Mouse (Mus musculus) midbrain, embryonic 15.5 days (tissue): ENCODE measurements around the gene Ankrd9. TPM values are rescaled to one million over a fixed set of nuclear protein-coding genes. Genes with fewer than 3 reads are reported as not detected.

ENCODE experiments used
- polyA plus RNA-seq: library from polyadenylated mRNA; unstranded; fragments of >200 nt; fragmentation: Nextera tagmentation; extraction: Ambion mirVana; gene quantifications from 2 replicates; pipeline ENCODE4 v1.2.1, GENCODE M21; 2015

Ankrd9 gene
- polyA plus RNA-seq, 1 experiment from 2014 or later, result 8.3 TPM

Other genes starting within 250 kb of the Ankrd9 start
- 25.5 and 26.8 TPM in 2 replicates for gene Wdr20, start 241.1 kb downstream of the Ankrd9 start, polyA plus RNA-seq
- 17.0 and 17.2 TPM in 2 replicates for gene Mok, start 138.1 kb downstream of the Ankrd9 start, polyA plus RNA-seq
- 3.9 and 4.4 TPM in 2 replicates for gene Zfp839, start 128.8 kb downstream of the Ankrd9 start, polyA plus RNA-seq
- gene Cinp, start 89.9 kb downstream of the Ankrd9 start, polyA plus RNA-seq, result 76.3 and 85.4 TPM in 2 replicates
- 8.9 and 9.4 TPM in 2 replicates for gene Tecpr2, start 89.8 kb downstream of the Ankrd9 start, polyA plus RNA-seq
- 4.7 and 5.1 TPM in 2 replicates for gene Rcor1, start 60.3 kb upstream of the Ankrd9 start, polyA plus RNA-seq
- 20.7 and 20.8 TPM in 2 replicates for gene Traf3, start 187.3 kb upstream of the Ankrd9 start, polyA plus RNA-seq
- gene 4930595D18Rik, start 205.5 kb upstream of the Ankrd9 start, polyA plus RNA-seq, result 0.21 TPM in 1 of 2 replicates, not detected in the other